Mouse (Mus musculus) bone marrow macrophage, adult 2 months (primary cell): ENCODE data around the gene Rgs10.

Source experiments
- CTCF ChIP-seq: IDR thresholded peaks from 2 replicates; pipeline ENCODE4 v1.5.1; 2012; ENCODE audit warnings: low read depth, mild to moderate bottlenecking, low read length, moderate library complexity
- POLR2A ChIP-seq: IDR thresholded peaks from 2 replicates; pipeline ENCODE4 v1.6.1; 2012; ENCODE audit warnings: mild to moderate bottlenecking, low read depth, low read length, borderline replicate concordance

GRCm38 (mm10) chr7:128359164-128359563 is 59.4 kb downstream of the Rgs10 start:
- TF ChIP-seq POLR2A: no peak
- TF ChIP-seq CTCF: no peak
